ENCODE assay signal across 8 mouse cellular contexts in genomic region chr5:105519976-105520300, GRCm38 (mm10). TPM values are rescaled to one million over a fixed set of nuclear protein-coding genes. Genes with fewer than 3 reads are reported as not detected.
DNase-seq lines count a peak whose midpoint lies in the region; ATAC-seq and TF ChIP-seq lines count a peak whose summit lies in the region.

No protein-coding gene starts in this region.

- H3K27me3 ChIP-seq in embryonic facial prominence, embryonic 12.5 days, result no peaks in the 10 kb centered on the region
- no peaks in the 10 kb centered on the region for H3K27me3 ChIP-seq in hindbrain, embryonic 16.5 days (replicated peaks; ENCODE audit: control insufficient read depth, insufficient read depth, low read length)
- H3K27me3 ChIP-seq in myocyte (ENCODE audit: control insufficient read depth, insufficient read depth, insufficient read length), result no peaks in the 10 kb centered on the region

- WGBS in lung, adult 2 months, result 8% methylated on average over 5 of the region's 5 CpGs
- WGBS in embryonic facial prominence, embryonic 12.5 days, result 4% methylated on average over 5 of the region's 5 CpGs
- WGBS in hindbrain, embryonic 16.5 days, result 0% methylated on average over 5 of the region's 5 CpGs

- H3K79me2 ChIP-seq in myocyte (ENCODE audit: control insufficient read depth, insufficient read depth), result peaks cover 18% of the 10 kb centered on the region

- H3K4me2 ChIP-seq in embryonic facial prominence, embryonic 12.5 days (replicated peaks), result peak overlapping the region; percentile 86
- peak overlapping the region; percentile 78 for H3K4me2 ChIP-seq in hindbrain, embryonic 16.5 days (ENCODE audit: low read length)
- H3K4me2 ChIP-seq in myocyte (ENCODE audit: low read depth), result peak overlapping the region; percentile 78

- DNase-seq in lung, adult 2 months, result no peak
- DNase-seq in lung, adult 18-20 months, result no peak
- DNase-seq in spleen, adult 12 weeks (ENCODE audit: low spot score), result no peak
- no peak for DNase-seq in urinary bladder, postnatal 4 days (ENCODE audit: low spot score in 2 of 2)
- DNase-seq in layer of hippocampus, adult 9-10 months (ENCODE audit: low spot score), result no peak

- no peak for TF ChIP-seq CTCF in lung, adult 2 months (IDR thresholded peaks at IDR 0.05; ENCODE audit: insufficient read depth, low read length)

- H3K4me3 ChIP-seq in lung, adult 2 months (replicated peaks; ENCODE audit: extremely low read depth, low read depth, low read length), result peak overlapping the region; percentile 81
- H3K4me3 ChIP-seq in embryonic facial prominence, embryonic 12.5 days, result peak overlapping the region; percentile 71
- H3K4me3 ChIP-seq in hindbrain, embryonic 16.5 days (ENCODE audit: low read length), result peak overlapping the region; percentile 87
- H3K4me3 ChIP-seq in myocyte, result peak overlapping the region; percentile 69

- H3K9me3 ChIP-seq in embryonic facial prominence, embryonic 12.5 days, result no peaks in the 10 kb centered on the region
- H3K9me3 ChIP-seq in hindbrain, embryonic 16.5 days (ENCODE audit: control insufficient read depth, low read length), result no peaks in the 10 kb centered on the region

- no peaks in the 10 kb centered on the region for H3K36me3 ChIP-seq in embryonic facial prominence, embryonic 12.5 days
- no peaks in the 10 kb centered on the region for H3K36me3 ChIP-seq in hindbrain, embryonic 16.5 days (ENCODE audit: control insufficient read depth, insufficient read depth, low read length)
- H3K36me3 ChIP-seq in myocyte (ENCODE audit: control insufficient read depth, insufficient read depth), result peaks cover 5% of the 10 kb centered on the region

- H3ac ChIP-seq in myocyte (ENCODE audit: control insufficient read depth, insufficient read length), result peak overlapping the region; percentile 91

- H3K9ac ChIP-seq in embryonic facial prominence, embryonic 12.5 days, result peak overlapping the region; percentile 75
- peak overlapping the region; percentile 88 for H3K9ac ChIP-seq in hindbrain, embryonic 16.5 days (ENCODE audit: low read depth, low read length)

- no peak overlapping the region for H3K27ac ChIP-seq in embryonic facial prominence, embryonic 12.5 days
- peak overlapping the region; percentile 88 for H3K27ac ChIP-seq in hindbrain, embryonic 16.5 days (ENCODE audit: low read depth, low read length)

- TF ChIP-seq POLR2A in lung, adult 2 months (IDR thresholded peaks at IDR 0.05; ENCODE audit: borderline replicate concordance, extremely low read depth, low read depth, low read length), result no peak
- no peak for TF ChIP-seq POLR2A in myocyte (IDR thresholded peaks at IDR 0.05; ENCODE audit: insufficient read length, low read depth)

- no peak for ATAC-seq in embryonic facial prominence, embryonic 12.5 days (ENCODE audit: insufficient number of reproducible peaks, insufficient read depth, low FRiP score, low TSS enrichment)
- peak; percentile 18 for ATAC-seq in hindbrain, embryonic 16.5 days

- peaks cover 7% of the 10 kb centered on the region for H3K4me1 ChIP-seq in lung, adult 2 months (ENCODE audit: control insufficient read depth, insufficient read depth, low read length)
- H3K4me1 ChIP-seq in embryonic facial prominence, embryonic 12.5 days, result peaks cover 16% of the 10 kb centered on the region
- H3K4me1 ChIP-seq in hindbrain, embryonic 16.5 days (ENCODE audit: control insufficient read depth, insufficient read depth, low read depth, low read length), result peaks cover 9% of the 10 kb centered on the region

TF ChIP-seq in myocyte, 11 proteins besides CTCF, POLR2A, EP300 and RAD21:
- TF ChIP-seq E2F4 (IDR thresholded peaks at IDR 0.05; ENCODE audit: insufficient read depth) (no peak), POLR2AphosphoS2 (IDR thresholded peaks at IDR 0.05; ENCODE audit: insufficient read length, low read depth) (no peak), USF1 (IDR thresholded peaks at IDR 0.05; ENCODE audit: low read depth) (no peak), SRF (IDR thresholded peaks at IDR 0.05; ENCODE audit: control insufficient read depth, insufficient read length, low read depth) (no peak), TCF3 (IDR thresholded peaks at IDR 0.05; ENCODE audit: insufficient read length, low read depth) (no peak)

RNA-seq across cellular contexts. Expression of gene Lrrc8c, which starts 0.8 kb away (rescaled TPM):
- 43.7 and 51.6 TPM in 2 replicates for polyA plus RNA-seq in lung, adult 2 months (2012; rRNA removed)
- 13.2 TPM in 2 replicates for polyA plus RNA-seq in embryonic facial prominence, embryonic 12.5 days (2016; fragmentation: Nextera tagmentation; extraction: Ambion mirVana)
- polyA plus RNA-seq in hindbrain, embryonic 16.5 days (2015; fragmentation: Nextera tagmentation; extraction: Ambion mirVana), result 14.1 and 15.1 TPM in 2 replicates
- 7.9 TPM for polyA plus RNA-seq in myocyte (2012; fragmentation: generic; extraction: Trizol)
